Mouse (Mus musculus) layer of hippocampus, adult 2 months (tissue): ENCODE measurements at regions not wholly inside any gene's neighbourhood (a gene's known extent, or its start where the extent isn't known, plus 50 kb on each side); places are given as distances from the start of the nearest gene placed in this dataset.
A peak's percentile ranks its signal among the peaks of the same experiment; 100 is the strongest.

Source experiments
- DNase-seq, 2 experiments: peaks; one replicate each; pipeline ENCODE4 v3.0.0; 2022; ENCODE audit warnings: low spot score in 2 of 2
- H3K27ac ChIP-seq: fragments of 200-600 bp; 2 replicates; pipeline ENCODE4 v1.8.1; 2022
- H3K4me3 ChIP-seq: fragments of 200-600 bp; 2 replicates; pipeline ENCODE4 v1.8.1; 2022; ENCODE audit warnings: mild to moderate bottlenecking
- CTCF ChIP-seq: fragments of 200-600 bp; conservative IDR thresholded peaks from 2 replicates; pipeline ENCODE4 v1.8.1; 2022; ENCODE audit warnings: antibody characterized with exemption, mild to moderate bottlenecking, moderate library complexity

- no peak for TF ChIP-seq CTCF
- H3K4me3 ChIP-seq, result no peak overlapping the region
- DNase-seq, result no peak
- no peak overlapping the region for H3K27ac ChIP-seq
Measured at GRCm38 (mm10) chr11:7912036-7912435, 698.3 kb upstream of the Igfbp3 start.

- no peak for TF ChIP-seq CTCF
- Histone ChIP-seq H3K4me3 (no peak overlapping the region), H3K27ac (no peak overlapping the region)
- no peak for DNase-seq
Measured at GRCm38 (mm10) chr11:7900266-7900665, 686.5 kb upstream of the Igfbp3 start.

- DNase-seq, result no peak
- TF ChIP-seq CTCF, result no peak
- Histone ChIP-seq H3K27ac (no peak overlapping the region), H3K4me3 (no peak overlapping the region)
Measured at GRCm38 (mm10) chr11:7898204-7898603, 684.5 kb upstream of the Igfbp3 start.

DNA sequence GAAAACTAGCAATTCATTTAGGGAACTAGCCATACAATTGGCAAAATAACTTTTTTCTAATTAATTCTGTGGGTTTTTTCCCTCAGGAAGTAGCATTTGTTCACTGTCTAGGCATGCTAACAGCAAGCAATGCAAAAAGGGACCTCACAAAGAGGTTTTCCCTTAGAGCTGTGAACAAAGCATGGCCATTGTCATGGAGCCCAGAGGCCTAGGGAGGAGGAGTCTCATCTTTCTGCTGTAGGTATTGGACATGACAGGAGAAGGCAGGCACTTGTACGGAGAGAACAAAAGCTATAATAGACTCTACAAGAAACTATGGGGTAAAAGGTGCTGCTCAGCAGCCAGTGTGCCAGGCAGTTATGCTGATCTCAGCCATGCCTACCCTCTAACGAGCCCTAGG lies 666.8 kb upstream of the Igfbp3 start:
- DNase-seq, result no peak
- TF ChIP-seq CTCF, result no peak
- H3K27ac ChIP-seq, result no peak overlapping the region
- no peak overlapping the region for H3K4me3 ChIP-seq

DNA sequence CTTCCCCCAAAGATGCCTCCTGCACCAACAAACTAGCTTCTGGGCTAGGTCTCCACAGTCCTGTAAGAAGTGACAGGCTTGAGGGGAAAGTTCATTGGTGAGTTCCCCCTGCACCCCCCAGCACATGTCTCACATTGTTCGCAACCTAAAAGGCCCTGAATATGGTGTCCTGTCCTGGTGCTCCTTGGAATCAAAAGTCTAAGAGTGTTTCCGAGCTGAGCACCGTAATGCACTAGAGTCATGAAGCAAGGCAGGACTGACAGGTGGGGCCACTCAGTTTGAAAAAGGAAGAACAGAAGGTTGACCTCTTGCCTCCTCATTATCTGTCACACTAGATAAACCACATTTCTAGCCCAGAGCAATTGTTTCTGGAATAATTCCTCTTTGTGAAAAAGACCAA lies 650.4 kb upstream of the Igfbp3 start:
- Histone ChIP-seq H3K4me3 (no peak overlapping the region), H3K27ac (no peak overlapping the region)
- DNase-seq, result no peak
- no peak for TF ChIP-seq CTCF

DNA sequence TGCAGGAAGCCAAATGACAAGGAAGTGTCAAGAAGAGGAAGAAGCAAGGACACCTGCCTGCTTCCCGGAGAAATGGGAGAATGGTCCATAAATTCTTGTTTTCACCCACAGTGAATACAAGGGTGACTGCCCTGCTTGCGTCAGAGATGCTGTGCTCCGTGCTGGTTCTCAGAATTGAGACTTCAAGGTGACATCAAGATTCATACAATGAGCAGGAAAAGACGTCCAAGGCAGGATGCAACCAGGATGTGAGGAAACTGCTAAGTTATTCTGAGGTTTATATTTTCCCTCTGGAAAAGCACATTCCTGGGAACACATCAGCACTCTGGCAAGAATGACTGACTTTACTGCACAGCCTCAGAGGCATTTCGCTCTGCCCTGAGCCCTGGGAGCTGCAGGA lies 650.0 kb upstream of the Igfbp3 start:
- no peak overlapping the region for H3K4me3 ChIP-seq
- H3K27ac ChIP-seq, result no peak overlapping the region
- no peak for DNase-seq
- TF ChIP-seq CTCF, result no peak

DNA sequence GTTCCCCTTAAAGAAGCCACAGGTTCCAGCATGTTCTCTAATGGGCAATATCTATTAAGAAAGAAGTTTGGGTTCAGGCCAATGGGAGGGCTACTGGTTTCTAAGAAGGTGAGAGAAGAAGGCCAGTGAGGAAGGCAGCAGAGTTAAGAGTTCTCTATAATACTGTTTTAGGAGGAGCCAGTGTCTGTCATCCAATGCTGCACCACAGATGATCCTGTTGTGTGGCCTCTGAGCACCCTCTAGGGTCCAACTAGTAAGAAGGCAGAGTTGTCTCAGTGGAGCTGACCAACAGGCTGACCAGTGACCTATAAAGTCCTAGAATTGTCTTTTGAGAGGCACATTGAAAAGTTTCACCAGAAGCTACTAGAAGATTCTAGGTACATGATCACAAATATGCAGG lies 648.8 kb upstream of the Igfbp3 start:
- peak; percentile 55 for TF ChIP-seq CTCF
- no peak for DNase-seq
- no peak overlapping the region for H3K4me3 ChIP-seq
- no peak overlapping the region for H3K27ac ChIP-seq

- no peak overlapping the region for H3K4me3 ChIP-seq
- H3K27ac ChIP-seq, result no peak overlapping the region
- no peak for DNase-seq
- TF ChIP-seq CTCF, result no peak
Measured at GRCm38 (mm10) chr11:7852612-7853011, 638.9 kb upstream of the Igfbp3 start.

GRCm38 (mm10) chr11:7838311-7839237 lies 624.9 kb upstream of the Igfbp3 start:
- Histone ChIP-seq H3K4me3 (no peak overlapping the region), H3K27ac (no peak overlapping the region)
- DNase-seq, result no peak
- no peak for TF ChIP-seq CTCF

DNA sequence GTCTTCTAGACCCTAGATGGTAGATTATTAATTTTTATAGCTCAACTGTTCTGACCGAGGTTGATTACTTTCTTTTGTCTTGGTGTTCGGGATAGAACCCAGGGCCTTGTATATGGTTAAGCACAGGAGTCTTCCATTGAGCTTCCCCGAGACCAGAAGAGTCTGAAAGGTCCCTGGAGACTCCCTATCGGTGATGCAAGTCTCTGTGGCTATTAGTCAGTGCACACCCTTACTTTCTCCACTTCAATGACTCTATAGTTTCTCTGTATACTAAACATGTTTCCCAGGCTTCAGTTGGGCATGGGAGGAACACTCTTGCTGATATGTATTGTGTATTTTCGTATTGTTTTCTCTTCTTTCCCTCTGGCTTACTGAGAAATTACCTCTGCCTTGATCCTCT lies 623.8 kb upstream of the Igfbp3 start:
- no peak for TF ChIP-seq CTCF
- Histone ChIP-seq H3K4me3 (no peak overlapping the region), H3K27ac (no peak overlapping the region)
- no peak for DNase-seq

DNA sequence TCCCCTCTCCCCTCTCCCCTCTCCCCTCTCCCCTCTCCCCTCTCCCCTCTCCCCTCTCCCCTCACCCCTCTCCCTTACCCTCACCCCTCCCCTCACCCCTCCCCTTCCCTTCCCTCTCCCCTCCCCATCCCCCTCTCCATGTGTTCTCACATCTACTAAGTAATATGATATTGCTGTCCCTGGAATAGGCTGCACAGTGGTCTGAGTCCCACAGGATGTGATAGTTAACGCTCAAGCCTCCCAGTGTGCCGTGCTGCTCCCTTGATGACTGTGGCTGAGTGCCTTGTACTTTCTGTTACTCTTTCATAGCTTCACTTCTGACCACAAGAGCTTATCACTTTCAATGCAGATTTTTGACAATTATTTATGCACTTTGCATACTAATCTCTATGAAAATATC lies 620.4 kb upstream of the Igfbp3 start:
- no peak overlapping the region for H3K27ac ChIP-seq
- no peak overlapping the region for H3K4me3 ChIP-seq
- TF ChIP-seq CTCF, result no peak
- no peak for DNase-seq

DNA sequence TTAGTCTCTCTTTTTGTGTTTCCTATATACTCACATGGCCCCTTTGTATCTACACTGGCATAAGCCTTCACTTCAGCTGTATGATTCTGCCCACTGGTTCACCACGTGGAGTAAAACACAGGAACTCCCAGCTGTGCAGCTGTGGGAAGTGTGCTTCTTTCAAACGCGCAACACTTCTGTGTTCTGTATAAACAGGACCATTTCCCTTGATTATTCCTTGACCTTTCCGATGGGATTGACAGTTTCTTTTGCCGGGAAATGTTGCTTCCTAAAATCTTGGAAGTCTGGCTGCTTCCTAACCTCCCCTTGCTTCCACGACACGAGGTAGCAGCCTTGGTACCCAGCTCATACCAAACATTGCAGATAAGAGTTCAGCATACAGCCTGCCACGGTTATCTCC lies 618.7 kb upstream of the Igfbp3 start:
- no peak overlapping the region for H3K27ac ChIP-seq
- no peak overlapping the region for H3K4me3 ChIP-seq
- no peak for DNase-seq
- TF ChIP-seq CTCF, result no peak

- Histone ChIP-seq H3K4me3 (no peak overlapping the region), H3K27ac (no peak overlapping the region)
- no peak for DNase-seq
- no peak for TF ChIP-seq CTCF
Measured at GRCm38 (mm10) chr11:7829770-7830169, 616.0 kb upstream of the Igfbp3 start.

DNA sequence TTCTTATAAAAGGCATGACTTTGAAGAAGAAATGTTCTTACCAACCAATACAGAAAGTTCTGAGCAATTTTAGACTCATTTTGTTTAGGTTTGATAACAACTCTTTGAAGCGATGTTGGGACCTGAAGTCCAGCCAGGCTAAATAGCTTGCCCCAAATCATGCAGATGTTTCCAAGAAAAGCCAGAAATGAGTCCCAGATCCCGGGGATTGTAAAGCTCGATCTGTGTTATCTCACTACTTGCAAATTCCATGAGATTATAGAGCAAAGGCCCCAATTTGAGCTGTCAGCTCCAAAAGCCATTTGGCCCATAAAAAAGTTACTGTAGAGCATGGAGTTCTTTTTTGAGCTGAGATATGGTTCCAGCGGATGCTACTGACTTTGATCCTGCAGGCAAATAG lies 614.3 kb upstream of the Igfbp3 start:
- no peak for TF ChIP-seq CTCF
- H3K27ac ChIP-seq, result no peak overlapping the region
- no peak for DNase-seq
- H3K4me3 ChIP-seq, result no peak overlapping the region

- no peak for TF ChIP-seq CTCF
- DNase-seq, result no peak
Measured at GRCm38 (mm10) chr11:7827402-7827801, 613.7 kb upstream of the Igfbp3 start.

More at GRCm38 (mm10) chr11:7827402-7827801, 613.7 kb upstream of the Igfbp3 start:
- Histone ChIP-seq H3K4me3 (no peak overlapping the region), H3K27ac (no peak overlapping the region)
